8 mouse cellular contexts compared by ENCODE assay signal in the genomic region with DNA sequence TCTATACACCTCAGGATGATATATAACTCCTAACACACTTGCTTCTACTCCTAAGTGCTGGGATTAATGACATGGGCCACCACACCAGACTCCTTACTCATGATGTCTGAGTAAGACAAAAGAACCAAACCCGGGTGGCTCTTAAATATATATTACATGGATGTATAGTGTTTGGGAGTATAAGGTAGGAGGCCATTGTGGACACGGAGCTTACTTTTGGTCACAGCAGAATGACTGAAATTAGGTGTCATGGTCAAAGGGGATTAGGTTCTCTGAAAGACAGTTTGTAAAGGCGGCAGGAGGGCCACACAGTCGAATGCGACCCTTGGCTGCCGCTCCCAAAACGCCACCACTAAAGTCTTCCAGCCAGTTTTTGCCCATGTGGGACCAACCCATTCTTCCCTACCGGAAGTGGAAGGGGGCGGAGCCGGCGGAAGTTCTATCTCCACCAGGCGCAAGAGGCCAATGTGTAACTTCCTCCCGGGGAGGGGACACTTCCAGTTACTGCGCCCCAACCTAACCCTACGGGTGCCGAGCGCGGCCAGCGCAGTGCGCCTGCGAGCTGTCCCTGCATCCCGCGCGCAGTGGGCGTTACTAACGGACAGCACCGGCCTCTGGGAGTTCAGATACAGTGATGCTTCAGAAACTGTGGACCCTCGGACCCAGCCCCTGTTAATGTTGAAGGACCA. TPM values are rescaled to one million over a fixed set of nuclear protein-coding genes. Genes with fewer than 3 reads are reported as not detected.
DNase-seq lines count a peak whose midpoint lies in the region; ATAC-seq and TF ChIP-seq lines count a peak whose summit lies in the region.

No protein-coding gene starts in this region.

- peaks cover 11% of the 10 kb centered on the region for H3K27me3 ChIP-seq in forebrain, embryonic 10.5 days (ENCODE audit: poor library complexity, severe bottlenecking)
- no peaks in the 10 kb centered on the region for H3K27me3 ChIP-seq in heart, embryonic 15.5 days
- H3K27me3 ChIP-seq in liver, embryonic 14.5 days (ENCODE audit: control insufficient read depth, insufficient read depth, low read length), result no peaks in the 10 kb centered on the region
- no peaks in the 10 kb centered on the region for H3K27me3 ChIP-seq in neural tube, embryonic 11.5 days (ENCODE audit: control insufficient read depth, insufficient read depth, low read length)
- no peaks in the 10 kb centered on the region for H3K27me3 ChIP-seq in stomach, postnatal 0 days (ENCODE audit: control insufficient read depth, insufficient read depth, low read length)

- H3K4me2 ChIP-seq in heart, embryonic 15.5 days, result peak overlapping the region; percentile 73
- peak overlapping the region; percentile 66 for H3K4me2 ChIP-seq in liver, embryonic 14.5 days (ENCODE audit: low read depth)
- H3K4me2 ChIP-seq in neural tube, embryonic 11.5 days (ENCODE audit: low read depth), result peak overlapping the region; percentile 54
- peak overlapping the region; percentile 60 for H3K4me2 ChIP-seq in stomach, postnatal 0 days (replicated peaks; ENCODE audit: low read depth)

- H3K4me1 ChIP-seq in forebrain, embryonic 10.5 days, result peaks cover 17% of the 10 kb centered on the region
- 0 out of 2 replicates have a peak, but pooled peaks cover 3% of the 10 kb centered on the region for H3K4me1 ChIP-seq in heart, embryonic 15.5 days (replicated peaks)
- H3K4me1 ChIP-seq in liver, embryonic 14.5 days (replicated peaks; ENCODE audit: control insufficient read depth in 2 of 2, insufficient read depth in 2 of 2, low read length in 1 of 2), result peaks cover 0 to 4% of the 10 kb centered on the region in 2 experiments; a peak in 1 of 4 replicates
- peaks cover 5% of the 10 kb centered on the region; the same call in 1 of the 2 replicates for H3K4me1 ChIP-seq in neural tube, embryonic 11.5 days (ENCODE audit: control insufficient read depth, insufficient read depth, low read length)
- no peaks in the 10 kb centered on the region for H3K4me1 ChIP-seq in stomach, postnatal 0 days (replicated peaks; ENCODE audit: control insufficient read depth, insufficient read depth)

- peak overlapping the region; percentile 60 for H3K4me3 ChIP-seq in forebrain, embryonic 10.5 days
- peak overlapping the region; percentile 56 for H3K4me3 ChIP-seq in heart, embryonic 15.5 days
- peak overlapping the region; percentile 46 to 60 for H3K4me3 ChIP-seq in liver, embryonic 14.5 days (ENCODE audit: insufficient read depth in 1 of 2, low read depth in 2 of 2, low read length in 2 of 2)
- H3K4me3 ChIP-seq in neural tube, embryonic 11.5 days (ENCODE audit: low read depth, low read length), result peak overlapping the region; percentile 41
- H3K4me3 ChIP-seq in stomach, postnatal 0 days (ENCODE audit: low read depth, low read length), result peak overlapping the region; percentile 45

- H3K9me3 ChIP-seq in forebrain, embryonic 10.5 days, result no peaks in the 10 kb centered on the region
- H3K9me3 ChIP-seq in heart, embryonic 15.5 days (replicated peaks), result no peaks in the 10 kb centered on the region
- no peaks in the 10 kb centered on the region for H3K9me3 ChIP-seq in liver, embryonic 14.5 days (ENCODE audit: control insufficient read depth, low read length)
- no peaks in the 10 kb centered on the region for H3K9me3 ChIP-seq in neural tube, embryonic 11.5 days (ENCODE audit: control insufficient read depth, low read length)
- H3K9me3 ChIP-seq in stomach, postnatal 0 days (ENCODE audit: control insufficient read depth, low read length), result no peaks in the 10 kb centered on the region

- peak; percentile 75 for DNase-seq in CD4-positive, CD25-positive, alpha-beta regulatory T cell, adult 2 months (ENCODE audit: low read depth, low spot score)
- peak; percentile 56 for DNase-seq in c-Kit-positive CD71-negative TER-119-negative erythroid progenitor cells, embryonic 14.5 days (ENCODE audit: low read depth)
- peak; percentile 80 for DNase-seq in forebrain, embryonic 10.5 days (ENCODE audit: extremely low spot score, low spot score)
- peak; percentile 92 to 97 for DNase-seq in kidney, postnatal 25 days
- DNase-seq in liver, embryonic 14.5 days (ENCODE audit: low read depth in 3 of 3, low spot score in 3 of 3), result peak; percentile 48 to 59 (median 57)
- DNase-seq in neural tube, embryonic 11.5 days (ENCODE audit: low spot score), result peak; percentile 88
- peak; percentile 84 for DNase-seq in stomach, postnatal 0 days (ENCODE audit: low spot score)

- WGBS in forebrain, embryonic 10.5 days, result 18% methylated on average over 28 of the region's 28 CpGs
- 18% methylated on average over 28 of the region's 28 CpGs for WGBS in heart, embryonic 15.5 days
- 22% methylated on average over 28 of the region's 28 CpGs for WGBS in liver, embryonic 14.5 days (ENCODE audit: insufficient replicate concordance)
- WGBS in neural tube, embryonic 11.5 days, result 28% methylated on average over 28 of the region's 28 CpGs
- WGBS in stomach, postnatal 0 days, result 24% methylated on average over 28 of the region's 28 CpGs

- 0 out of 2 replicates have a peak, but pooled peaks have one; percentile 11 for TF ChIP-seq EP300 in liver, embryonic 14.5 days (IDR thresholded peaks at IDR 0.05; ENCODE audit: low read depth)
- TF ChIP-seq EP300 in stomach, postnatal 0 days (optimal IDR thresholded peaks at IDR 0.05), result no peak

- H3K36me3 ChIP-seq in forebrain, embryonic 10.5 days (replicated peaks), result no peaks in the 10 kb centered on the region
- H3K36me3 ChIP-seq in heart, embryonic 15.5 days, result no peaks in the 10 kb centered on the region
- no peaks in the 10 kb centered on the region for H3K36me3 ChIP-seq in liver, embryonic 14.5 days (replicated peaks; ENCODE audit: control insufficient read depth, insufficient read depth, low read depth)
- H3K36me3 ChIP-seq in neural tube, embryonic 11.5 days (ENCODE audit: control insufficient read depth, insufficient read depth, low read length), result no peaks in the 10 kb centered on the region
- no peaks in the 10 kb centered on the region for H3K36me3 ChIP-seq in stomach, postnatal 0 days (ENCODE audit: control insufficient read depth, insufficient read depth, low read length)

- ATAC-seq in heart, embryonic 15.5 days (replicated peaks; ENCODE audit: insufficient number of reproducible peaks, insufficient read depth, low FRiP score, low read depth), result peak; percentile 96
- ATAC-seq in liver, embryonic 14.5 days (ENCODE audit: insufficient read depth), result peak; percentile 88
- ATAC-seq in neural tube, embryonic 11.5 days (ENCODE audit: insufficient read depth, low FRiP score, low TSS enrichment), result peak; percentile 88
- ATAC-seq in stomach, postnatal 0 days (ENCODE audit: low FRiP score, low TSS enrichment), result peak; percentile 96

- TF ChIP-seq CTCF in liver, embryonic 14.5 days (IDR thresholded peaks at IDR 0.05; ENCODE audit: low read depth), result no peak
- no peak for TF ChIP-seq CTCF in stomach, postnatal 0 days (IDR thresholded peaks at IDR 0.05; ENCODE audit: low read depth)

- H3K27ac ChIP-seq in forebrain, embryonic 10.5 days, result peak overlapping the region; percentile 82
- peak overlapping the region; percentile 1; the same call in 1 of the 2 replicates for H3K27ac ChIP-seq in heart, embryonic 15.5 days
- no peak overlapping the region for H3K27ac ChIP-seq in liver, embryonic 14.5 days
- no peak overlapping the region for H3K27ac ChIP-seq in neural tube, embryonic 11.5 days (ENCODE audit: low read depth, low read length)
- H3K27ac ChIP-seq in stomach, postnatal 0 days (replicated peaks), result no peak overlapping the region; the same call in 1 of the 2 replicates

- H3K9ac ChIP-seq in heart, embryonic 15.5 days, result peak overlapping the region; percentile 52
- peak overlapping the region; percentile 25; the same call in 1 of the 2 replicates for H3K9ac ChIP-seq in liver, embryonic 14.5 days (replicated peaks)
- peak overlapping the region; percentile 51 for H3K9ac ChIP-seq in neural tube, embryonic 11.5 days (ENCODE audit: low read length)
- H3K9ac ChIP-seq in stomach, postnatal 0 days (ENCODE audit: low read length), result peak overlapping the region; percentile 54

RNA-seq across cellular contexts. Expression of gene Usp42, which starts 25.8 kb away (rescaled TPM):
- polyA plus RNA-seq in forebrain, embryonic 10.5 days (2016; fragmentation: Nextera tagmentation; extraction: Ambion mirVana), result 29.1 and 29.8 TPM in 2 replicates
- polyA plus RNA-seq in heart, embryonic 15.5 days (2015; fragmentation: Nextera tagmentation; extraction: Ambion mirVana), result 10.3 and 12.9 TPM in 2 replicates
- polyA plus RNA-seq in liver, embryonic 14.5 days (2012; rRNA removed), result 1.4 and 1.7 TPM in 2 replicates
- 2.5 and 4.1 TPM in 2 replicates for polyA plus RNA-seq in liver, embryonic 14.5 days (2014; fragmentation: Nextera tagmentation; extraction: Ambion mirVana)
- polyA plus RNA-seq in neural tube, embryonic 11.5 days (2014; fragmentation: Nextera tagmentation; extraction: Ambion mirVana), result 35.7 and 35.9 TPM in 2 replicates
- polyA plus RNA-seq in stomach, postnatal 0 days (2015; fragmentation: Nextera tagmentation; extraction: Ambion mirVana), result 5.1 and 5.7 TPM in 2 replicates

RNA-seq across cellular contexts. Expression of gene Eif2ak1, which starts 59.7 kb away (rescaled TPM):
- 46.6 and 47.4 TPM in 2 replicates for polyA plus RNA-seq in forebrain, embryonic 10.5 days (2016; fragmentation: Nextera tagmentation; extraction: Ambion mirVana)
- 22.9 and 27.3 TPM in 2 replicates for polyA plus RNA-seq in heart, embryonic 15.5 days (2015; fragmentation: Nextera tagmentation; extraction: Ambion mirVana)
- 39.8 and 44.3 TPM in 2 replicates for polyA plus RNA-seq in liver, embryonic 14.5 days (2012; rRNA removed)
- 108 and 112 TPM in 2 replicates for polyA plus RNA-seq in liver, embryonic 14.5 days (2014; fragmentation: Nextera tagmentation; extraction: Ambion mirVana)
- polyA plus RNA-seq in neural tube, embryonic 11.5 days (2014; fragmentation: Nextera tagmentation; extraction: Ambion mirVana), result 55.1 and 55.2 TPM in 2 replicates
- 18.7 and 19.9 TPM in 2 replicates for polyA plus RNA-seq in stomach, postnatal 0 days (2015; fragmentation: Nextera tagmentation; extraction: Ambion mirVana)

Comparison
In these comparisons a context has a peak if more than half of its experiments do, and no peak if none do; other contexts are left out.
1. H3K27ac ChIP-seq: peak in forebrain, embryonic 10.5 days (single experiment) and heart, embryonic 15.5 days (single experiment); none in liver, embryonic 14.5 days (single experiment), neural tube, embryonic 11.5 days (single experiment) and stomach, postnatal 0 days (single experiment).
2. Peak in every context shown above with its lines, with median percentiles within 50 percentile points of each other: DNase-seq, H3K4me3 ChIP-seq, ATAC-seq, H3K4me2 ChIP-seq and H3K9ac ChIP-seq.